Mouse (Mus musculus) hindbrain, embryonic 10.5 days (tissue): Measurements from ENCODE around the gene Olfr981. TPM values are rescaled to one million over a fixed set of nuclear protein-coding genes. Genes with fewer than 3 reads are reported as not detected.
"Not testable (repeated sequence)": the region's sequence is repeated elsewhere in the genome, so short reads cannot be mapped to it uniquely, and the experiment has no call there.

Source experiments
- DNase-seq: peaks from one replicate; pipeline ENCODE4 v3.0.0-alpha.2; 2017; ENCODE audit warnings: low spot score
- H3K27ac ChIP-seq: fragments of 300-500 bp; sonication (generic); 2 replicates; pipeline ENCODE4 v1.5.1; 2016; ENCODE audit warnings: mild to moderate bottlenecking, moderate library complexity
- H3K27me3 ChIP-seq: fragments of 300-500 bp; sonication (generic); 2 replicates; pipeline ENCODE4 v1.6.1; 2016; ENCODE audit warnings: mild to moderate bottlenecking; ENCODE audit not compliant: poor library complexity, insufficient read depth, severe bottlenecking
- H3K36me3 ChIP-seq: fragments of 300-500 bp; sonication (generic); 2 replicates; pipeline ENCODE4 v1.6.1; 2016; ENCODE audit warnings: mild to moderate bottlenecking, moderate library complexity
- H3K4me1 ChIP-seq: fragments of 300-500 bp; sonication (generic); replicated peaks from 2 replicates; pipeline ENCODE4 v1.6.1; 2016; ENCODE audit warnings: mild to moderate bottlenecking
- H3K4me3 ChIP-seq: fragments of 300-500 bp; sonication (generic); 2 replicates; pipeline ENCODE4 v1.5.1; 2016; ENCODE audit warnings: mild to moderate bottlenecking, moderate library complexity
- H3K9me3 ChIP-seq: fragments of 300-500 bp; sonication (generic); 2 replicates; pipeline ENCODE4 v1.6.1; 2016; ENCODE audit warnings: mild to moderate bottlenecking, moderate library complexity
- WGBS: fragments of 180-500 bp; shearing (Covaris S2); methylation state at CpG from one replicate; pipeline ENCODE4 v1.1.7; 2016; 5-methylcytosine and 5-hydroxymethylcytosine counted together
- polyA plus RNA-seq: library from polyadenylated mRNA; unstranded; fragments of >200 nt; fragmentation: Nextera tagmentation; extraction: Ambion mirVana; gene quantifications from 2 replicates; pipeline ENCODE4 v1.2.1, GENCODE M21; 2016

Gene Olfr981
- polyA plus RNA-seq = not detected in 2 replicates

GRCm38 (mm10) chr9:40021164-40021563 is at the start of gene Olfr981:
TSS of gene Olfr981 (plus strand) at chr9:40021464.
- Histone ChIP-seq H3K9me3 (0 out of 2 replicates have a peak, but pooled peaks cover 3% of the 10 kb centered on the region), H3K27ac (no peak within 1 kb of the TSS), H3K27me3 (no peaks in the 10 kb centered on the region), H3K36me3 (no peaks in the 10 kb centered on the region), H3K4me1 (no peaks in the 10 kb centered on the region), H3K4me3 (no peak within 1 kb of the TSS)
- no peak for DNase-seq
- 75% methylated on average over 2 of the region's 2 CpGs for WGBS

GRCm38 (mm10) chr9:39976581-39977145 is 44.6 kb upstream of the Olfr981 start:
- WGBS = 83% methylated on average over 1 of the region's 1 CpGs
- not testable (repeated sequence) for H3K4me1 ChIP-seq, H3K9me3 ChIP-seq, H3K27ac ChIP-seq, H3K36me3 ChIP-seq, DNase-seq, H3K27me3 ChIP-seq, H3K4me3 ChIP-seq

GRCm38 (mm10) chr9:39991813-39992212 is 29.5 kb upstream of the Olfr981 start, which contains the start of gene Olfr978:
TSS of gene Olfr978 (plus strand) at chr9:39992113.
- Histone ChIP-seq H3K4me1 (no peaks in the 10 kb centered on the region), H3K36me3 (no peaks in the 10 kb centered on the region), H3K27ac (no peak within 1 kb of the TSS), H3K9me3 (no peaks in the 10 kb centered on the region), H3K4me3 (no peak within 1 kb of the TSS), H3K27me3 (no peaks in the 10 kb centered on the region)
- no peak for DNase-seq
- whole genome bisulfite sequencing = 87% methylated on average over 2 of the region's 2 CpGs

GRCm38 (mm10) chr9:40003365-40003764 is 17.9 kb upstream of the Olfr981 start, which contains the start of gene Olfr979:
TSS of gene Olfr979 (minus strand) at chr9:40003465.
- Histone ChIP-seq H3K4me3 (no peak within 1 kb of the TSS), H3K4me1 (no peaks in the 10 kb centered on the region), H3K27me3 (no peaks in the 10 kb centered on the region), H3K36me3 (no peaks in the 10 kb centered on the region), H3K27ac (no peak within 1 kb of the TSS), H3K9me3 (no peaks in the 10 kb centered on the region)
- WGBS = 95% methylated on average over 1 of the region's 1 CpGs
- DNase-seq = no peak

- 94% methylated on average over 1 of the region's 1 CpGs for WGBS
- H3K27me3 ChIP-seq = no peaks in the 10 kb centered on the region
- no peaks in the 10 kb centered on the region for H3K9me3 ChIP-seq
- H3K4me3 ChIP-seq = no peak within 1 kb of the TSS
- H3K36me3 ChIP-seq = no peaks in the 10 kb centered on the region
- no peaks in the 10 kb centered on the region for H3K4me1 ChIP-seq
- H3K27ac ChIP-seq = no peak within 1 kb of the TSS
- no peak for DNase-seq
Observed at GRCm38 (mm10) chr9:40009482-40009881, 11.8 kb upstream of the Olfr981 start, which contains the start of gene Olfr980. TSS of gene Olfr980 (minus strand) at chr9:40009582.

- H3K9me3 ChIP-seq = no peaks in the 10 kb centered on the region
- no peaks in the 10 kb centered on the region for H3K4me1 ChIP-seq
- WGBS = 93% methylated on average over 19 of the region's 19 CpGs
- no peak for DNase-seq
- H3K4me3 ChIP-seq = no peak overlapping the region
- H3K27me3 ChIP-seq = no peaks in the 10 kb centered on the region
- no peaks in the 10 kb centered on the region for H3K36me3 ChIP-seq
- no peak overlapping the region for H3K27ac ChIP-seq
Observed at GRCm38 (mm10) chr9:40050138-40050537, 28.9 kb downstream of the Olfr981 start.

- H3K4me1 ChIP-seq = no peaks in the 10 kb centered on the region
- DNase-seq = no peak
- no peaks in the 10 kb centered on the region for H3K27me3 ChIP-seq
- H3K36me3 ChIP-seq = no peaks in the 10 kb centered on the region
- 87% methylated on average over 2 of the region's 2 CpGs for WGBS
- H3K27ac ChIP-seq = no peak within 1 kb of the TSS
- H3K9me3 ChIP-seq = no peaks in the 10 kb centered on the region
- H3K4me3 ChIP-seq = no peak within 1 kb of the TSS
Observed at GRCm38 (mm10) chr9:40073529-40073928, 52.3 kb downstream of the Olfr981 start, which contains the start of gene Olfr982. TSS of gene Olfr982 (plus strand) at chr9:40073829.

Other genes with a start within 250 kb of the Olfr981 start
- gene Olfr968, start 238.2 kb upstream of the Olfr981 start, polyA plus RNA-seq = not detected in 2 replicates
- not detected in 2 replicates for gene Olfr969, start 230.5 kb upstream of the Olfr981 start, polyA plus RNA-seq
- not detected in 2 replicates for gene Olfr970, start 212.6 kb upstream of the Olfr981 start, polyA plus RNA-seq
- not detected in 2 replicates for gene Olfr971, start 184.6 kb upstream of the Olfr981 start, polyA plus RNA-seq
- gene Olfr972, start 155.0 kb upstream of the Olfr981 start, polyA plus RNA-seq = not detected in 2 replicates
- gene Olfr229, start 114.1 kb upstream of the Olfr981 start, polyA plus RNA-seq = not detected in 2 replicates
- not detected in 2 replicates for gene Olfr974, start 84.0 kb upstream of the Olfr981 start, polyA plus RNA-seq
- gene Olfr975, start 69.4 kb upstream of the Olfr981 start, polyA plus RNA-seq = not detected in 2 replicates
- gene Olfr976, start 60.3 kb upstream of the Olfr981 start, polyA plus RNA-seq = not detected in 2 replicates
- not detected in 2 replicates for gene Olfr978, start 29.4 kb upstream of the Olfr981 start, polyA plus RNA-seq
- not detected in 2 replicates for gene Olfr979, start 18.0 kb upstream of the Olfr981 start, polyA plus RNA-seq
- gene Olfr980, start 11.9 kb upstream of the Olfr981 start, polyA plus RNA-seq = not detected in 2 replicates
- not detected in 2 replicates for gene Olfr982, start 52.4 kb downstream of the Olfr981 start, polyA plus RNA-seq
- not detected in 2 replicates for gene Olfr983, start 72.1 kb downstream of the Olfr981 start, polyA plus RNA-seq
- 0.04 TPM in 1 of 2 replicates, not detected in the other for gene Olfr984, start 92.7 kb downstream of the Olfr981 start, polyA plus RNA-seq
- not detected in 2 replicates for gene Olfr985, start 108.7 kb downstream of the Olfr981 start, polyA plus RNA-seq
- not detected in 2 replicates for gene Tmem225, start 126.7 kb downstream of the Olfr981 start, polyA plus RNA-seq
- not detected in 2 replicates for gene Olfr986, start 159.5 kb downstream of the Olfr981 start, polyA plus RNA-seq
- gene Zfp202, start 170.9 kb downstream of the Olfr981 start, polyA plus RNA-seq = 6.8 and 7.5 TPM in 2 replicates
- gene Scn3b, start 247.8 kb downstream of the Olfr981 start, polyA plus RNA-seq = 5.3 and 12.8 TPM in 2 replicates